Mouse (Mus musculus) midbrain, embryonic 12.5 days (tissue): ENCODE measurements around the gene Krt84. TPM values are rescaled to one million over a fixed set of nuclear protein-coding genes. Genes with fewer than 3 reads are reported as not detected.
A peak's percentile ranks its signal among the peaks of the same experiment; 100 is the strongest.

ENCODE experiments used
- ATAC-seq: fragments of 200-750 bp; cut with Nextera tagmentation; 2 replicates; pipeline ENCODE4 v1.8.0; 2017; ENCODE audit warnings: low read depth, moderate TSS enrichment, moderate library complexity; ENCODE audit not compliant: low FRiP score
- H3K27ac ChIP-seq: fragments of 300-500 bp; sonication (generic); replicated peaks from 2 replicates; pipeline ENCODE4 v1.5.1; 2016; ENCODE audit warnings: mild to moderate bottlenecking
- H3K27me3 ChIP-seq: fragments of 300-500 bp; sonication (generic); 2 replicates; pipeline ENCODE4 v1.6.1; 2016; ENCODE audit warnings: mild to moderate bottlenecking
- H3K36me3 ChIP-seq: fragments of 300-500 bp; sonication (generic); 2 replicates; pipeline ENCODE4 v1.6.1; 2016
- H3K4me1 ChIP-seq: fragments of 300-500 bp; sonication (generic); 2 replicates; pipeline ENCODE4 v1.6.1; 2016
- H3K4me2 ChIP-seq: fragments of 300-500 bp; sonication (generic); replicated peaks from 2 replicates; pipeline ENCODE4 v1.6.1; 2016; ENCODE audit warnings: mild to moderate bottlenecking, moderate library complexity
- H3K4me3 ChIP-seq: fragments of 300-500 bp; sonication (generic); 2 replicates; pipeline ENCODE4 v1.5.1; 2016; ENCODE audit warnings: mild to moderate bottlenecking
- H3K9ac ChIP-seq: fragments of 300-500 bp; sonication (generic); replicated peaks from 2 replicates; pipeline ENCODE4 v1.6.1; 2016; ENCODE audit warnings: mild to moderate bottlenecking, moderate library complexity
- H3K9me3 ChIP-seq: fragments of 300-500 bp; sonication (generic); 2 replicates; pipeline ENCODE4 v1.6.1; 2016; ENCODE audit warnings: mild to moderate bottlenecking
- WGBS: fragments of 180-500 bp; shearing (Covaris S2); methylation state at CpG from one replicate; pipeline ENCODE4 v1.1.7; 2016; 5-methylcytosine and 5-hydroxymethylcytosine counted together
- microRNA-seq: library from miRNA; unstranded; fragments of <30 nt; microRNA quantifications from one replicate; pipeline ENCODE4, GENCODE M21; 2017
- polyA plus RNA-seq: library from polyadenylated mRNA; unstranded; fragments of >200 nt; fragmentation: Nextera tagmentation; extraction: Ambion mirVana; gene quantifications from 2 replicates; pipeline ENCODE4 v1.2.1, GENCODE M21; 2016

The Krt84 gene
- polyA plus RNA-seq, 1 experiment from 2014 or later = not detected

DNA sequence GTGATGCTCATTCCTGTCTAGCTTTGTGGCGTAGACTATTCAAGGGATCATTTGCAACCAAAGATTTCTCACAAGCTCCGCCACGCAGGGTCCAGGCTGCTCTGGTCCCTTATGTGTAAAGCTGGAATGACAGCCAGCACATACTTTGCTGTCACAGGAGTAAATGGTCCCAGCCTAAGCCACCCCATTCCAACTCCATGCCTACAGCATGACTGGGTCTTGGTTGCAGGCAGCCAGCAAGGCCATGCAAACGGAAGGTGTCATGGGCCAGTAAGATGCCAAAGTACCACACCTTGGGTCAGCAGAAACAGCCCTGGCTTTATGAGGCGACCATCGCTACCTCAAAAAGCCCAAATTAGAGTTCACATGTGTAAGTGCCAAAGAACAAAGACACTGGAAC is 38.9 kb downstream of the Krt84 start:
- Histone ChIP-seq H3K27me3 (no peaks in the 10 kb centered on the region), H3K4me2 (no peak overlapping the region), H3K9ac (no peak overlapping the region), H3K4me3 (no peak overlapping the region), H3K9me3 (no peaks in the 10 kb centered on the region), H3K36me3 (no peaks in the 10 kb centered on the region), H3K4me1 (no peaks in the 10 kb centered on the region), H3K27ac (no peak overlapping the region)
- ATAC-seq = no peak
- 95% methylated on average over 6 of the region's 6 CpGs for WGBS

- Histone ChIP-seq H3K4me1 (no peaks in the 10 kb centered on the region), H3K27me3 (no peaks in the 10 kb centered on the region), H3K9me3 (no peaks in the 10 kb centered on the region), H3K4me3 (no peak overlapping the region), H3K9ac (no peak overlapping the region), H3K4me2 (no peak overlapping the region), H3K27ac (no peak overlapping the region), H3K36me3 (no peaks in the 10 kb centered on the region)
- WGBS = 76% methylated on average over 8 of the region's 8 CpGs
- no peak for ATAC-seq
These were observed 39.9 kb downstream of the Krt84 start for GRCm38 (mm10) chr15:101492718-101493117.

DNA sequence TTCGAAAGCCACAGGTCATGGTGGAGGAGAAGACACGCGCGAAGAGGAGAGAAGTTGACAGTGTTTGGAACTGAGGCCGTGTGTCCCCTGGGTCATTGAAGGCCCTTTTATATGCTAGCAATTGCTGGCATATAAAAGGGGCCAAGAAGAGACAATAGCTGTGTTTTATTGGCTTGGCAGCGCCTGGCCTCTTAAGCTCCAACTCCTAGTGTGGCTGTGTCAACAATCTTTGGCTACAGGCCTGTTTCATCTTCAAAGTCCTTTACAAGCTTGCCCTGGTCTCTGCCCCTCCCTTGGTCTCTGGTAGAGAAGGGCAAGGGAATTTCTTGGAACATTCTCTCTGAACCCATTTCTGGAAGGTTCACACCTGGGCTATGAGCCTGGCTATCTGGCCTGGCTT is 41.2 kb downstream of the Krt84 start, which contains the start of gene Krt83:
Krt83 (minus strand) TSS at position 82 of the 400 bp plus-strand sequence.
- H3K4me1 ChIP-seq = no peaks in the 10 kb centered on the region
- H3K36me3 ChIP-seq = no peaks in the 10 kb centered on the region
- H3K27ac ChIP-seq = no peak within 1 kb of the TSS
- H3K4me3 ChIP-seq = no peak within 1 kb of the TSS
- H3K27me3 ChIP-seq = no peaks in the 10 kb centered on the region
- H3K9ac ChIP-seq = no peak within 1 kb of the TSS
- H3K9me3 ChIP-seq = no peaks in the 10 kb centered on the region
- no peak for ATAC-seq
- WGBS = 61% methylated on average over 6 of the region's 6 CpGs
- H3K4me2 ChIP-seq = no peak within 1 kb of the TSS

DNA sequence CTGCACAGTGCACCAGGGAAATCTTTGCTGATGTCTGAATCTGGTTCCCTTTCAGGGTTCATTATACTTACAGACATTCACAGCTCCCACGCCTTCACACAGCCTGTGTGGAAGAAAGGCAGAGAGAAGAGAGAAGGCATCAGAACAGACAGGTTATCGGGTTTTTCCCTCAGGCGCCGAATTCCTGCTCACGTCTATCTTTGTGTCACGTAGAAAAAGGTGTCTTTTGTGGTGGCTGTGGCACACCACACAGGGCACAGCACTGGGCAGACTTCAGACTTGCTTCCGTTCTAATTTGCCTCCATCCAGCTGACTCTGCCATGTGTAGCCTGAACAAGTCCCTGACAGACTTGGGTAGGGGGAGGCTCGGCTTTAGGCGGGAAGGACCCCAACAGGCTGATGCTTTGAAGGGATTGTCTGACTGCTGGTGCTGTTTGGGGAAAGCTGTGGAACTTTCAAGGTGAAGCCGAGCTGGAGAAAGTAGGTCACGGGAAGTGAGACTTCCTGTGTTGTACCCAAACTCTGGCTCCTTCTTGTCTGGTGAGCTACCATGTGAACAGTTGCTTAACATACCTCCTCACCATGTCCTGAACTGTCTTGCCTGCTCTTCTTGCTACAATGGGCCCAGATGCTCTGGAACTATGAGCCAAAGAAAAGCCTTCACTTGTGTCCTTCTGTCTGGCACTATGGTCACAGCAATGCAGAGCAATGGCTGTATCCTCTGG is 46.5 kb downstream of the Krt84 start:
- Histone ChIP-seq H3K27me3 (no peaks in the 10 kb centered on the region), H3K4me2 (no peak overlapping the region), H3K4me1 (no peaks in the 10 kb centered on the region), H3K27ac (no peak overlapping the region), H3K9ac (no peak overlapping the region), H3K36me3 (no peaks in the 10 kb centered on the region), H3K4me3 (no peak overlapping the region), H3K9me3 (no peaks in the 10 kb centered on the region)
- 84% methylated on average over 11 of the region's 11 CpGs for WGBS
- ATAC-seq = no peak

DNA sequence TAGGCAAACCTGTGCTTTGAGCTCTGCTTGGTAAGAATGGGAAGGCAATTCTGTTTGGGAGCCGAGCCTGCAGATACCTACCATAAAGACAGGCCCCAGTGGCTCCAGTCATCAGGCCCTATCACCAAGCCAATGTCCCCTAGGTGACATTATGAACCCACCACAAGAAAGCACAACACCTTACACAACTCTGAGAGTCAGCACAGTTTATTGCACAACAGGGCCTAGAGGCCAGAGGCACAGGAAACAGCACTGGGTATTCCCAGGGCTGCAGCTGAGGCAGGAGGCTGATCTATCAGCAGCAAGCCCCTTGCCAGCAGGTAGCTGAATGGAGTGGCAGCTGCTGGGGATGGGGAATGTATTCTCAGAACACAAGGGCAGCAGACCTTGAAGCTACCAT is 47.7 kb downstream of the Krt84 start:
- Histone ChIP-seq H3K36me3 (no peaks in the 10 kb centered on the region), H3K4me3 (no peak overlapping the region), H3K9ac (no peak overlapping the region), H3K4me2 (no peak overlapping the region), H3K27ac (no peak overlapping the region), H3K9me3 (no peaks in the 10 kb centered on the region), H3K27me3 (no peaks in the 10 kb centered on the region), H3K4me1 (no peaks in the 10 kb centered on the region)
- 83% methylated on average over 1 of the region's 1 CpGs for WGBS
- no peak for ATAC-seq

GRCm38 (mm10) chr15:101483646-101484045 is 49.0 kb downstream of the Krt84 start:
- Histone ChIP-seq H3K36me3 (no peaks in the 10 kb centered on the region), H3K9me3 (no peaks in the 10 kb centered on the region), H3K4me1 (peaks cover 12% of the 10 kb centered on the region), H3K4me3 (no peak overlapping the region), H3K4me2 (no peak overlapping the region), H3K27me3 (peaks cover 8% of the 10 kb centered on the region), H3K27ac (no peak overlapping the region), H3K9ac (no peak overlapping the region)
- 88% methylated on average over 1 of the region's 1 CpGs for WGBS
- ATAC-seq = no peak

- ATAC-seq = no peak
- no peaks in the 10 kb centered on the region for H3K36me3 ChIP-seq
- no peaks in the 10 kb centered on the region for H3K9me3 ChIP-seq
- no peak overlapping the region for H3K9ac ChIP-seq
- peaks cover 17% of the 10 kb centered on the region for H3K27me3 ChIP-seq
- 34% methylated on average over 4 of the region's 4 CpGs for WGBS
- no peak overlapping the region for H3K4me2 ChIP-seq
- no peak overlapping the region for H3K4me3 ChIP-seq
- no peak overlapping the region for H3K27ac ChIP-seq
- peaks cover 12% of the 10 kb centered on the region for H3K4me1 ChIP-seq
These were observed 50.6 kb downstream of the Krt84 start for GRCm38 (mm10) chr15:101482056-101482455.

- peak overlapping the region; percentile 36 for H3K4me3 ChIP-seq
- peak overlapping the region; percentile 69 for H3K4me2 ChIP-seq
- 32% methylated on average over 11 of the region's 11 CpGs for WGBS
- ATAC-seq = no peak
- no peaks in the 10 kb centered on the region for H3K36me3 ChIP-seq
- peaks cover 17% of the 10 kb centered on the region for H3K27me3 ChIP-seq
- H3K9ac ChIP-seq = peak overlapping the region; percentile 24; the same call in 1 of the 2 replicates
- H3K27ac ChIP-seq = no peak overlapping the region
- peaks cover 12% of the 10 kb centered on the region for H3K4me1 ChIP-seq
- H3K9me3 ChIP-seq = no peaks in the 10 kb centered on the region
These were observed 53.0 kb downstream of the Krt84 start for GRCm38 (mm10) chr15:101479666-101480060.

GRCm38 (mm10) chr15:101479007-101479665 is 53.5 kb downstream of the Krt84 start:
- no peak for ATAC-seq
- H3K4me2 ChIP-seq = peak overlapping the region; percentile 69
- H3K4me3 ChIP-seq = peak overlapping the region; percentile 36
- 8% methylated on average over 31 of the region's 31 CpGs for WGBS
- no peaks in the 10 kb centered on the region for H3K36me3 ChIP-seq
- H3K27me3 ChIP-seq = peaks cover 17% of the 10 kb centered on the region
- H3K9ac ChIP-seq = peak overlapping the region; percentile 24
- no peaks in the 10 kb centered on the region for H3K9me3 ChIP-seq
- peaks cover 12% of the 10 kb centered on the region for H3K4me1 ChIP-seq
- H3K27ac ChIP-seq = no peak overlapping the region

Small RNA genes within 50 kb of the gene (microRNA-seq; reads per million reads assigned to microRNA genes)
- gene Gm44393 (not detected), gene Gm44460 (not detected)

Other genes starting within 250 kb of the Krt84 start
- 63.9 and 68.1 TPM in 2 replicates for gene Atg101, start 248.5 kb downstream of the Krt84 start, polyA plus RNA-seq
- 0.15 TPM in 1 of 2 replicates, not detected in the other for gene 6030408B16Rik, start 239.6 kb downstream of the Krt84 start, polyA plus RNA-seq
- 0.14 and 0.18 TPM in 2 replicates for gene Krt80, start 162.7 kb downstream of the Krt84 start, polyA plus RNA-seq
- 5.8 and 6.3 TPM in 2 replicates for gene Krt7, start 121.8 kb downstream of the Krt84 start, polyA plus RNA-seq
- gene Krt87, start 94.0 kb downstream of the Krt84 start, polyA plus RNA-seq = 0.15 and 0.22 TPM in 2 replicates
- gene Krt88, start 85.1 kb downstream of the Krt84 start, polyA plus RNA-seq = not detected in 2 replicates
- not detected in 2 replicates for gene Krt81, start 69.1 kb downstream of the Krt84 start, polyA plus RNA-seq
- gene Krt86, start 59.3 kb downstream of the Krt84 start, polyA plus RNA-seq = not detected in 2 replicates
- gene Krt83, start 41.3 kb downstream of the Krt84 start, polyA plus RNA-seq = not detected in 2 replicates
- not detected in 2 replicates for gene Gm49425, start 15.6 kb downstream of the Krt84 start, polyA plus RNA-seq
- gene Krt82, start 17.8 kb upstream of the Krt84 start, polyA plus RNA-seq = not detected in 2 replicates
- gene Krt90, start 30.1 kb upstream of the Krt84 start, polyA plus RNA-seq = 0.09 and 0.31 TPM in 2 replicates
- not detected in 2 replicates for gene Krt75, start 41.1 kb upstream of the Krt84 start, polyA plus RNA-seq
- gene Gm5414, start 95.4 kb upstream of the Krt84 start, polyA plus RNA-seq = not detected in 2 replicates
- not detected in 2 replicates for gene Gm5478, start 114.6 kb upstream of the Krt84 start, polyA plus RNA-seq
- not detected in 2 replicates for gene Krt6b, start 147.5 kb upstream of the Krt84 start, polyA plus RNA-seq
- not detected in 2 replicates for gene Krt6a, start 161.5 kb upstream of the Krt84 start, polyA plus RNA-seq
- 5.3 and 7.9 TPM in 2 replicates for gene Krt5, start 180.1 kb upstream of the Krt84 start, polyA plus RNA-seq
- not detected in 2 replicates for gene Krt71, start 210.3 kb upstream of the Krt84 start, polyA plus RNA-seq